Mouse (Mus musculus): ENCODE results near the gene Gtf2h5. TPM values are rescaled to one million over a fixed set of nuclear protein-coding genes. Genes with fewer than 3 reads are reported as not detected.
A peak's percentile ranks its signal among the peaks of the same experiment; 100 is the strongest.

Gene Gtf2h5
- polyA plus RNA-seq, 1 experiment from 2014 or later, result 139 TPM

GRCm38 (mm10) chr17:6054934-6055355, 24.6 kb upstream of the Gtf2h5 start:
- H3K27me3 ChIP-seq (replicated peaks; ENCODE audit: insufficient read depth, low read length), result no peaks in the 10 kb centered on the region
- no peak overlapping the region for H3K4me2 ChIP-seq (replicated peaks; ENCODE audit: low read depth, low read length)
- peak; percentile 73 for DNase-seq (ENCODE audit: low spot score)
- H3K27ac ChIP-seq (ENCODE audit: low read length), result no peak overlapping the region
- WGBS, result 21% methylated on average over 5 of the region's 5 CpGs
- H3K9ac ChIP-seq (replicated peaks; ENCODE audit: low read depth), result no peak overlapping the region
- no peaks in the 10 kb centered on the region for H3K9me3 ChIP-seq (ENCODE audit: low read length)
- H3K4me3 ChIP-seq (ENCODE audit: low read depth, low read length), result no peak overlapping the region
- peak; percentile 57 for TF ChIP-seq CTCF (IDR thresholded peaks at IDR 0.05)
- no peak for TF ChIP-seq EP300 (IDR thresholded peaks at IDR 0.05)
- no peaks in the 10 kb centered on the region for H3K4me1 ChIP-seq (ENCODE audit: insufficient read depth, low read depth, low read length)
- H3K36me3 ChIP-seq (ENCODE audit: insufficient read depth, low read length), result no peaks in the 10 kb centered on the region
- no peak; the same call in 1 of the 2 replicates for ATAC-seq

DNA sequence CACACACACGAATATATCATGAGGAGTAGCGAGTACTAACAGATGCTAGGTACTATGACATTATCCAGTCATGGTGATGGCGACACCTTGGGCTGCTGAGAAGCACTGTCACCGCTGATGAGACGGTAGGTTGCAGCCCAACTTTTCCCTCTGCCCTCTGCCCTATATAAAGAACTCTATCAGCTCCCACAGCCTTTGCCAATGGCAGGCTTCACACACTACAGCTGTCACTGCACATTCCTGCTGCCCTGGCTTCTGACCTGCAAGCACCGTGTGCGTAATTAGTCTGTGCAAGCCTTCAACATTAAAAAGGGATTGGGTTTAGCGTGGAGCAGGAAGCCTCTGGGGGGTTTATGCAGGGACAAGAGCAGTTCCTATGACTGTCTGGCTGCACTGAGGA, 16.8 kb upstream of the Gtf2h5 start:
- Histone ChIP-seq H3K9ac (replicated peaks; ENCODE audit: low read depth) (no peak overlapping the region), H3K4me3 (ENCODE audit: low read depth, low read length) (no peak overlapping the region), H3K27ac (ENCODE audit: low read length) (no peak overlapping the region), H3K9me3 (ENCODE audit: low read length) (no peaks in the 10 kb centered on the region), H3K4me1 (ENCODE audit: insufficient read depth, low read depth, low read length) (no peaks in the 10 kb centered on the region), H3K4me2 (replicated peaks; ENCODE audit: low read depth, low read length) (no peak overlapping the region), H3K27me3 (replicated peaks; ENCODE audit: insufficient read depth, low read length) (no peaks in the 10 kb centered on the region), H3K36me3 (ENCODE audit: insufficient read depth, low read length) (peaks cover 7% of the 10 kb centered on the region; the same call in 1 of the 2 replicates)
- no peak for TF ChIP-seq EP300 (IDR thresholded peaks at IDR 0.05)
- TF ChIP-seq CTCF (IDR thresholded peaks at IDR 0.05), result no peak
- no peak for ATAC-seq
- DNase-seq (ENCODE audit: low spot score), result no peak
- WGBS, result 79% methylated on average over 8 of the region's 8 CpGs

GRCm38 (mm10) chr17:6063532-6063931, 16.1 kb upstream of the Gtf2h5 start:
- Histone ChIP-seq H3K4me1 (ENCODE audit: insufficient read depth, low read depth, low read length) (no peaks in the 10 kb centered on the region), H3K27ac (ENCODE audit: low read length) (no peak overlapping the region), H3K36me3 (ENCODE audit: insufficient read depth, low read length) (peaks cover 7% of the 10 kb centered on the region; the same call in 1 of the 2 replicates), H3K9me3 (ENCODE audit: low read length) (no peaks in the 10 kb centered on the region), H3K27me3 (replicated peaks; ENCODE audit: insufficient read depth, low read length) (no peaks in the 10 kb centered on the region), H3K4me2 (replicated peaks; ENCODE audit: low read depth, low read length) (no peak overlapping the region), H3K4me3 (ENCODE audit: low read depth, low read length) (no peak overlapping the region), H3K9ac (replicated peaks; ENCODE audit: low read depth) (no peak overlapping the region)
- DNase-seq (ENCODE audit: low spot score), result no peak
- TF ChIP-seq CTCF (IDR thresholded peaks at IDR 0.05) (no peak), EP300 (IDR thresholded peaks at IDR 0.05) (no peak)
- WGBS, result 77% methylated on average over 5 of the region's 5 CpGs
- ATAC-seq, result no peak

DNA sequence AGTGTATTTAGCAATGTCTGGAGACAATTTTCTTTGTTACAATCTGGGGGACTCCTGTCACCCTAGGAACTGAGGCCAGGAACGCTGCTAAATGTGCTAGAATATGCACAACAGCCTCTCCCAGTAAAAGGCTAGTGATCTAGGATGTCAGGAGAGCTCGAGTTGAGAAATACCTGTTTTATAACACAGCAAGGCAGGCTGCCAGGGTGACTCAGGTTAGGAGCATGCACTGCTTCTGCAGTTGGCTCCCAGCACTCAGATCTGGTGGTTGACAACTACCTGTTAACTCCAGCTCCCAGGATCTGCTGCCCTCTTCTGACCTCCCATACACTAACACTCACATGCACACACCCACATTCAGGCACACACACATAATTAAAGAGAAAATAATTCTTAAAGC, 13.6 kb upstream of the Gtf2h5 start:
- 84% methylated on average over 2 of the region's 2 CpGs for whole genome bisulfite sequencing

DNA sequence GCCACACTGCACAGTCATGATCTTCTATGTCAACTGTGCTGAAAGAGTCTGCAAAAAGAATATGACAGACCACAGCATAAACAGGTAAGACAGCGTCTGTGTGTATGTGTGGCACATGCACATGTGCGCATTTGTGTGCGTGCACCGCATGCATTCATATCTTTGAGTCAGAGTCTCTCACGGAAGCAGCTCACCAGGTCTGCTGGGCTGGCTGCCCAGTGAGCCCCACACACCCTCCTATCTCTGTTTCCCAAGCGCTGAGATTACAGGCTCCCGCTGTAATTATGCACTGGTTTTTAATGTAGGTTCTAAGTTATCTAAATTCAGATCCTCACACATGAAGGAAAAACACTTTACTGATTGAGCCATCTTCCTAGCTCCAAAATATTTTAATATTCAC, 12.0 kb upstream of the Gtf2h5 start:
- no peaks in the 10 kb centered on the region for H3K27me3 ChIP-seq (replicated peaks; ENCODE audit: insufficient read depth, low read length)
- DNase-seq (ENCODE audit: low spot score) (no peak), ATAC-seq (no peak)
- no peak overlapping the region for H3K9ac ChIP-seq (replicated peaks; ENCODE audit: low read depth)
- TF ChIP-seq CTCF (IDR thresholded peaks at IDR 0.05) (no peak), EP300 (IDR thresholded peaks at IDR 0.05) (no peak)
- peaks cover 7% of the 10 kb centered on the region; the same call in 1 of the 2 replicates for H3K36me3 ChIP-seq (ENCODE audit: insufficient read depth, low read length)
- no peak overlapping the region for H3K4me2 ChIP-seq (replicated peaks; ENCODE audit: low read depth, low read length)
- H3K4me3 ChIP-seq (ENCODE audit: low read depth, low read length), result no peak overlapping the region
- 96% methylated on average over 7 of the region's 7 CpGs for WGBS
- H3K9me3 ChIP-seq (ENCODE audit: low read length), result no peaks in the 10 kb centered on the region
- H3K4me1 ChIP-seq (ENCODE audit: insufficient read depth, low read depth, low read length), result no peaks in the 10 kb centered on the region
- H3K27ac ChIP-seq (ENCODE audit: low read length), result no peak overlapping the region

More for the DNA sequence above, 13.6 kb upstream of the Gtf2h5 start:
- DNase-seq (ENCODE audit: low spot score), result no peak
- ATAC-seq, result no peak
- Histone ChIP-seq H3K9ac (replicated peaks; ENCODE audit: low read depth) (no peak overlapping the region), H3K4me1 (ENCODE audit: insufficient read depth, low read depth, low read length) (no peaks in the 10 kb centered on the region), H3K4me2 (replicated peaks; ENCODE audit: low read depth, low read length) (no peak overlapping the region), H3K9me3 (ENCODE audit: low read length) (no peaks in the 10 kb centered on the region), H3K4me3 (ENCODE audit: low read depth, low read length) (no peak overlapping the region), H3K27ac (ENCODE audit: low read length) (no peak overlapping the region), H3K36me3 (ENCODE audit: insufficient read depth, low read length) (peaks cover 7% of the 10 kb centered on the region; the same call in 1 of the 2 replicates), H3K27me3 (replicated peaks; ENCODE audit: insufficient read depth, low read length) (no peaks in the 10 kb centered on the region)
- TF ChIP-seq EP300 (IDR thresholded peaks at IDR 0.05), result no peak
- no peak for TF ChIP-seq CTCF (IDR thresholded peaks at IDR 0.05)

DNA sequence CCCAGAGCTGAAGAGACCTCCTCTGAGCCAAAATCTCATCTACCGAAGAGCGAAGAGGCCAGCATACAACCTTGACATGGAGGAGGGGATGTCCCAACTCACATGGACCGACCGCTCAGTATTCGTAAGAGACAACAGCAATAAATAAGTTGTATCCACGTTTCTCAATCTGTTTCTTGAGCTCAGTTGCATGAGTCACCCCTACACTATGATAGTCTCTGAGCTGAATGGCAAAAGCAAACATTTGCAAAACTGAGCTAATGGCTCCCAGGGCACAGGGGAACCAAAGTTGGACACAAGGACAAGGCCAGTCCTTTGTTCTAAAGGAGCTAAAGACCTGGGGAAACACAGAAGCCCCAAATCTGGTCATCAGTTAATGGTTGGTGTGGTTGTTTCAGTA, 9.7 kb upstream of the Gtf2h5 start:
- DNase-seq (ENCODE audit: low spot score), result no peak
- Histone ChIP-seq H3K9ac (replicated peaks; ENCODE audit: low read depth) (no peak overlapping the region), H3K9me3 (ENCODE audit: low read length) (no peaks in the 10 kb centered on the region), H3K4me3 (ENCODE audit: low read depth, low read length) (no peak overlapping the region), H3K4me2 (replicated peaks; ENCODE audit: low read depth, low read length) (no peak overlapping the region), H3K27ac (ENCODE audit: low read length) (no peak overlapping the region), H3K4me1 (ENCODE audit: insufficient read depth, low read depth, low read length) (no peaks in the 10 kb centered on the region), H3K27me3 (replicated peaks; ENCODE audit: insufficient read depth, low read length) (no peaks in the 10 kb centered on the region), H3K36me3 (ENCODE audit: insufficient read depth, low read length) (peaks cover 2% of the 10 kb centered on the region; the same call in 1 of the 2 replicates)
- ATAC-seq, result no peak
- TF ChIP-seq CTCF (IDR thresholded peaks at IDR 0.05) (no peak), EP300 (IDR thresholded peaks at IDR 0.05) (no peak)
- 86% methylated on average over 6 of the region's 6 CpGs for WGBS

- Histone ChIP-seq H3K4me1 (ENCODE audit: insufficient read depth, low read depth, low read length) (peaks cover 4% of the 10 kb centered on the region; the same call in 1 of the 2 replicates), H3K36me3 (ENCODE audit: insufficient read depth, low read length) (no peaks in the 10 kb centered on the region), H3K27me3 (replicated peaks; ENCODE audit: insufficient read depth, low read length) (no peaks in the 10 kb centered on the region), H3K27ac (ENCODE audit: low read length) (no peak overlapping the region), H3K9me3 (ENCODE audit: low read length) (no peaks in the 10 kb centered on the region), H3K4me3 (ENCODE audit: low read depth, low read length) (no peak overlapping the region), H3K4me2 (replicated peaks; ENCODE audit: low read depth, low read length) (no peak overlapping the region), H3K9ac (replicated peaks; ENCODE audit: low read depth) (no peak overlapping the region)
- TF ChIP-seq EP300 (IDR thresholded peaks at IDR 0.05), result no peak
- ATAC-seq, result no peak
- 73% methylated on average over 7 of the region's 7 CpGs for WGBS
- no peak for DNase-seq (ENCODE audit: low spot score)
Measured at GRCm38 (mm10) chr17:6073405-6073804, 6.2 kb upstream of the Gtf2h5 start.
